Mouse (Mus musculus) hindbrain, embryonic 15.5 days (tissue): ENCODE measurements at regions not wholly inside any gene's neighbourhood (a gene's known extent, or its start where the extent isn't known, plus 50 kb on each side); places are given as distances from the start of the nearest gene placed in this dataset.

Source experiments
- ATAC-seq: fragments of 200-750 bp; cut with Nextera tagmentation; 2 replicates; pipeline ENCODE4 v1.8.0; 2017; ENCODE audit warnings: low read depth, moderate number of reproducible peaks, moderate TSS enrichment; ENCODE audit not compliant: low FRiP score
- H3K27ac ChIP-seq: fragments of 300-500 bp; sonication (generic); replicated peaks from 2 replicates; pipeline ENCODE4 v1.5.1; 2015; ENCODE audit warnings: mild to moderate bottlenecking, inconsistent platforms
- H3K27me3 ChIP-seq: fragments of 300-500 bp; sonication (generic); 2 replicates; pipeline ENCODE4 v1.6.1; 2015; ENCODE audit warnings: control low read depth, inconsistent platforms
- H3K36me3 ChIP-seq: fragments of 300-500 bp; sonication (generic); 2 replicates; pipeline ENCODE4 v1.6.1; 2015; ENCODE audit warnings: control low read depth, inconsistent platforms
- H3K4me1 ChIP-seq: fragments of 300-500 bp; sonication (generic); replicated peaks from 2 replicates; pipeline ENCODE4 v1.6.1; 2015; ENCODE audit warnings: control low read depth, inconsistent platforms
- H3K4me2 ChIP-seq: fragments of 300-500 bp; sonication (generic); 2 replicates; pipeline ENCODE4 v1.6.1; 2015; ENCODE audit warnings: moderate library complexity, mild to moderate bottlenecking, inconsistent platforms
- H3K4me3 ChIP-seq: fragments of 300-500 bp; sonication (generic); 2 replicates; pipeline ENCODE4 v1.5.1; 2015; ENCODE audit warnings: mild to moderate bottlenecking, inconsistent platforms
- H3K9ac ChIP-seq: fragments of 300-500 bp; sonication (generic); 2 replicates; pipeline ENCODE4 v1.6.1; 2015; ENCODE audit warnings: inconsistent platforms
- H3K9me3 ChIP-seq: fragments of 300-500 bp; sonication (generic); 2 replicates; pipeline ENCODE4 v1.6.1; 2016; ENCODE audit warnings: control low read depth, inconsistent platforms
- WGBS: fragments of 180-500 bp; shearing (Covaris S2); methylation state at CpG from one replicate; pipeline ENCODE4 v1.1.7; 2015; 5-methylcytosine and 5-hydroxymethylcytosine counted together

DNA sequence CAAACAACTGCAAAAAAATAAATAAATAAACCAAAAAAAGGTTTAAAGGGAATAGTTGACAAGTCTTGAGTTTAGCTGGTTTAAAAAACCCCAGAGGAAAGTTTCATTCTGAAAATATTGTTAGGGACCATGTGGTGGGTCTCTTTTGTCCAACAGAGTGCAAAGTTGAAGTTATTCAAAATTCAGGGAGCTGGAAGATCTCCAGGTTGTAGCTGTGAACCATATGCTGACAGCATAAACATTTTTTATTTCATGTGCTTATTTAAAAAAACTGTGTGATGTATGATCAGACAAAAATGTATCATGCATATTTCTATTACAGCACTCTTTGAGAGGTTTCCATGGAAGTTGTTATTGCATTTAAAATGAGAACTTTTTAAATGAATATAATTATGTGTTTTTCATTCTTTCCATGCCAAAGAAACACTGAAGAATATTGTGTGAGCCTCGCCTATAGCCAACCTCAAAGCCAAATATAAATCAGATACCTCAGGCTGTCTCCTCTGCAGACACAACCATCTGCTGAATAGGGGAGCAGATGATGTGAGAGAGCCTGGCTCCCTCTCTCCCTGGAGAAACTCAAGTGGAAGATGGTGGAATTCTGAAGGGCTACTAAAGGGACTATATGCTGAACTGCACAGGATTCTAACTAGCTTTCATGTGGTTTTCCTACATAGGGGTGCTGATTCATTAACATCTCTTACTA, 413.4 kb upstream of the Impad1 start:
- ATAC-seq, result no peak
- H3K27me3 ChIP-seq, result no peaks in the 10 kb centered on the region
- H3K4me3 ChIP-seq, result no peak overlapping the region
- WGBS, result 65% methylated on average over 1 of the region's 1 CpGs
- no peak overlapping the region for H3K9ac ChIP-seq
- H3K4me2 ChIP-seq, result no peak overlapping the region
- no peaks in the 10 kb centered on the region; the same call in 1 of the 2 replicates for H3K4me1 ChIP-seq
- no peaks in the 10 kb centered on the region for H3K36me3 ChIP-seq
- no peaks in the 10 kb centered on the region for H3K9me3 ChIP-seq
- H3K27ac ChIP-seq, result no peak overlapping the region

DNA sequence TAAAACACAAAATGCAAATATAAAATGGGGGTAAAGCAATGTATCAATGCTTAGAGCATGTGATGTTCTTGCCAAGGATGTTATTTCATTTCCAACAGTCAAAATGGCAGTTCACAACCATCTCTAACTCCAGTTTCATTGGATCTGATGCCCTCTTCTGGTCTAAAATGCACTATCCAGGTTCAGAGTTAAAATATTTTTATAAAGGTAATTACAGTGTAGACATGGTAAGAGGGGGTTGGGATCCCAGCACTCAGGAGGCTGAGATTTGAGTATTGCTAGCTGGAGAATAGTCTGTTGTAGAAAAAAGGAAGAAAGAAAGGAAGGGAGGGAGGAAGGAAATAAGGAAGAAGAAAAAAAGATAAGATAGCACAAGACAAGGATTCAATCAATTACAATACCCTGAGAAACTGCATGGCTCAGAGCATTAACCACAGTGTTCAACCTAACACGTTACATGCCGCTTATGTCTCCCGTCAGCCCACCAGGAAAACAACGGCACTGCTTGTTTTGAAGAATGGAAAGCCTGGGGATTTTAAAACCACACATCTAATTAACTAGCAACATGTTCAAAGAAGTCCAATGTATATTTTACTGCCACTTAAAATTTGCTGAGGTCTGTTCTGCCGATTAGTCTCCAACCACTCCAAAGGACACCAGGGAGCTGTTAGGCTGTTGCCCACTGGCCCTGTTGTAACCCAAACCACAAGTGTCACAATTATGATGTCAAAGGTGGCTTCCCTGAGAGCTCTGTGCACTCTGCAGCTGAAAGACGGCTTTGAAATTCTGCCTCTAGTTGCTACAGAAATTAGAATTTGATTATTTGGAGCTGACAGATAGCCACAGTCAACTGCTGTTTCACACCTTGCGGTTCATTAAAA, 412.4 kb upstream of the Impad1 start:
- no peak overlapping the region for H3K4me2 ChIP-seq
- no peaks in the 10 kb centered on the region for H3K9me3 ChIP-seq
- ATAC-seq, result 0 out of 2 replicates have a peak, but pooled peaks have one; percentile 63
- no peak overlapping the region for H3K4me3 ChIP-seq
- H3K36me3 ChIP-seq, result no peaks in the 10 kb centered on the region
- 52% methylated on average over 7 of the region's 7 CpGs for WGBS
- no peak overlapping the region for H3K27ac ChIP-seq
- H3K9ac ChIP-seq, result no peak overlapping the region
- H3K27me3 ChIP-seq, result no peaks in the 10 kb centered on the region
- H3K4me1 ChIP-seq, result no peaks in the 10 kb centered on the region; the same call in 1 of the 2 replicates

DNA sequence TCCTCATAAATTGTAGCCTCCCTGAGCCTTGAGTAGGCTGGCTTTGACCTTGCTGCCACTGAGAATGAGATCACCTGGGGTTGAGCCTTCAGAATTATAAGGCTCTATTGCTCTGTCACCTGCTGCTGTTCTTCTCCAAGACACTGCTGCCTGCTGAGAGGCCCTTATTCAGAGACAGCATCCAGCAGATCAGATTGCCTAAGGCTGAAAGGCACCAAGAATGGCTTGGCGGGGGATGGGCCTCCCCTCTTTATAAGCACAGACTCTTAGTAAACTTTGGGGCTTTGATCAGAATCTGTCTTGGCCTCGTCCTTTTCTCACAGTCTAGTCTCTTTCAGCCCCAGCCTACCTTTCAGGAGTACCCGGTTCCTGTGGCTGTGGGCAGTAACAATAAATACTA, 401.1 kb upstream of the Impad1 start:
- 14% methylated on average over 3 of the region's 3 CpGs for WGBS
- H3K9me3 ChIP-seq, result no peaks in the 10 kb centered on the region
- H3K27me3 ChIP-seq, result no peaks in the 10 kb centered on the region
- no peak overlapping the region for H3K4me2 ChIP-seq
- H3K36me3 ChIP-seq, result no peaks in the 10 kb centered on the region
- no peak for ATAC-seq
- H3K27ac ChIP-seq, result no peak overlapping the region
- no peaks in the 10 kb centered on the region for H3K4me1 ChIP-seq
- no peak overlapping the region for H3K9ac ChIP-seq
- no peak overlapping the region for H3K4me3 ChIP-seq

DNA sequence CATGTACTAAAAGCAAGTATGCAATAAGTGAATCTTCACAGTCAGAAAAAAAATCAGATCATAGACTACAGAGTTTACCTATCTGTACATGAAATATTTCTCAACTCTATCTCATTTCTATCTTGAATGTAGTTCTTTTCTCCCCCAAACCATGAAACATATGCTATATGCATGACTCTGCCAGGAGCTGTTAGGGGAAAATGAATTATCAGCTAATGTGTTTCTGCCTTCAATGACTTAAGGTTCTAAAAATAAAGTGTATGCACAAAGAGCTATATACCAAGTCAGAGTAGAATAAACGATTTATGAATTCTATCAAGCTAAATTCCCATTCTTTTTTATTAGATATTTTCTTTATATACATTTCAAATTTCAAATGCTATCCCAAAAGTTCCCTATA, 388.4 kb upstream of the Impad1 start:
- WGBS, result 73% methylated on average over 1 of the region's 1 CpGs
- no peaks in the 10 kb centered on the region for H3K9me3 ChIP-seq

DNA sequence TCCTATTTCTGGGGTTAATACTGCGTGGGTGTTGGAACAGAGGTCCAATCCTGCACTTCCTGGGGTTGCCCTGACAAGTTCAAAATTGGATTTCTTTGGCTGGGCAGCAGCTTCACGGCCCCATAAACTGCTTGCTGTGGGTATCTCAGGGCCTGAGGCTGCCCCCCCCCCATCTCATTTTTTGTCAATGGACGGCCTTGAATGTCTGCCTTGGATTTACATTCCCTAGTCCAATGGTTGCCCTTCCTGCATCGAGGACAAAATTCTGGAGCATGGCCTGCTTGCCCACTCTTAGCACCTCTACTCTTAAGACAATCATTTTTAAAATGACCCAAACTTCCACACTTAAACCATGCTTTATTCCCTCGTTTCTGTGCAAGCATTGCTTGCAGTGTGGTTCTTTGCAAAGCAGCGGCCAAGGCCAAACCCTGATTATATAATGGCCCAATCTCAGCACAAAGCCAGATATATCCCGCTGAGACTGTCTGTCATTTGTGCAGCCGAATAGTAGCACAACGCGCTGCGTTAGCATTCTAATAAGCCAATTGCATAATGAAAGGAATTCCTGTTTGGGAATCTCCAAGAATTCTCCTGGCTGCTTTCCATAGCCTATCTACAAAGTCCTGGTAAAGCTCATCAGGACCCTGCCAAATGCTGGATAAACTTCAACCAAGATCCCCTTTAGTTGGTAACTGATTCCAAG, 386.0 kb upstream of the Impad1 start:
- WGBS, result 46% methylated on average over 11 of the region's 11 CpGs
- H3K4me2 ChIP-seq, result no peak overlapping the region
- no peak overlapping the region for H3K9ac ChIP-seq
- peak; percentile 73; the same call in 1 of the 2 replicates for ATAC-seq
- H3K4me1 ChIP-seq, result peaks cover 3% of the 10 kb centered on the region; the same call in 1 of the 2 replicates
- H3K27ac ChIP-seq, result no peak overlapping the region
- no peaks in the 10 kb centered on the region for H3K9me3 ChIP-seq
- no peaks in the 10 kb centered on the region for H3K36me3 ChIP-seq
- no peaks in the 10 kb centered on the region for H3K27me3 ChIP-seq
- no peak overlapping the region for H3K4me3 ChIP-seq

More for the DNA sequence above, 388.4 kb upstream of the Impad1 start:
- Histone ChIP-seq H3K9ac (no peak overlapping the region), H3K27ac (no peak overlapping the region), H3K4me2 (no peak overlapping the region), H3K4me3 (no peak overlapping the region), H3K27me3 (no peaks in the 10 kb centered on the region), H3K4me1 (peaks cover 3% of the 10 kb centered on the region; the same call in 1 of the 2 replicates), H3K36me3 (no peaks in the 10 kb centered on the region)
- no peak for ATAC-seq

DNA sequence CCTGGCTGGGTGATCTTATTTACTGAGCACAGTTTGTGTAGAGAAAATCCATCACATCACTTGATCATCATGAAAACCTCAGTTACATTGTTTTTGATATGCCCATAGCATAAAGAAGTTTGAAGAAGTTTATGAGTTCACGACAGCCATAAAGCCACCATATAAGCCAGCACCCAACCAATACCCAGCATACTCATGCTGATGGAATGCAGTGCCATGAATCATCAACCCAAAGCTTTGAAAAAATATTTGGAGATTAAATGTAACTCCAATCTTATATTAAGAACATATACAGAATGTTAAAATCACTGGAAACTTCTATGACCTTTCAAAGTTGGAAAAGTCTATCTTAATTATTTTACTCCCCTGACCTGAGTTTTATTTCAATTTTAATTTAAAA, 372.1 kb upstream of the Impad1 start:
- Histone ChIP-seq H3K27me3 (no peaks in the 10 kb centered on the region), H3K9me3 (no peaks in the 10 kb centered on the region), H3K36me3 (no peaks in the 10 kb centered on the region), H3K4me1 (no peaks in the 10 kb centered on the region), H3K4me2 (no peak overlapping the region), H3K4me3 (no peak overlapping the region), H3K27ac (no peak overlapping the region), H3K9ac (no peak overlapping the region)
- ATAC-seq, result no peak
- WGBS, result 91% methylated on average over 1 of the region's 1 CpGs

DNA sequence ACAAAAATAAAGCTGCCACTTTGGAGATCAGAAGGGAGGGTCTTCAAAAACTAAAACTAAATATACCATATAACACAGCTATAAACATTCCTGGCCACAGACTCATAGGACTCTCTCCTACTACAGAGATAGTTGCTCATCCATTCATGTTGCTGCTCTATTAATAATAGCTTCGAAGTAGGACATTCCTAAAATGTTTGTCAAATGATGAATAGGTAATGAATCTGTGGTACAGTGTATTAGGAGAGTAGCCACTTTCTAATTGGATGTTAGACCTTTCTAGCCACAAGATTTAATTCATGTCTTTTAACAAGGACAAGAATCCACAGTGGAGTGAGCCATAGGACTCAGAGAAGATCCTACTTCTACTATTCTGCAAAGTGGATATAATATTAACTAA, 367.8 kb upstream of the Impad1 start:
- 65% methylated on average over 1 of the region's 1 CpGs for WGBS
- no peak for ATAC-seq
- no peak overlapping the region for H3K4me3 ChIP-seq
- H3K36me3 ChIP-seq, result no peaks in the 10 kb centered on the region
- no peaks in the 10 kb centered on the region for H3K9me3 ChIP-seq
- H3K4me2 ChIP-seq, result no peak overlapping the region
- no peaks in the 10 kb centered on the region for H3K4me1 ChIP-seq
- H3K27ac ChIP-seq, result no peak overlapping the region
- H3K27me3 ChIP-seq, result no peaks in the 10 kb centered on the region
- H3K9ac ChIP-seq, result no peak overlapping the region

DNA sequence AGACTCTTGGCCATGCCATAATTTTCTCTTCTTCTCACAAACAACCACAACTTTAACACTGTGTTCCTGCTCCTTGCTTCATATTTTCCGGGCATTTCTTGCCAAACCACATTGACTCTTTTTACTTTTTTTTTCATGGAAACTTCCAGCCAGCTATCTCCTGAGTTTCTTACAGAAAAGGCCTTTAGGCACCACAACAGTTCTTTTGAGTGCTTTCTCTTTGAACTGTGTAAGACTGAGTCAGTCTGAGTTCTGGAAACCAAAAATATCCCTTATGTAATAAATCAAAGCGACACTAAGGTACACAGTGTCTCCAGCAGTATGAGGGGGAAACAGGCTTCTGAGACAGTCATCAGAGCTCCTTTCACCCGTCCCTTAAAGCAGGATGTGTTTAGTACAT, 337.6 kb upstream of the Impad1 start:
- whole genome bisulfite sequencing, result 65% methylated on average over 3 of the region's 3 CpGs
- ATAC-seq, result no peak

DNA sequence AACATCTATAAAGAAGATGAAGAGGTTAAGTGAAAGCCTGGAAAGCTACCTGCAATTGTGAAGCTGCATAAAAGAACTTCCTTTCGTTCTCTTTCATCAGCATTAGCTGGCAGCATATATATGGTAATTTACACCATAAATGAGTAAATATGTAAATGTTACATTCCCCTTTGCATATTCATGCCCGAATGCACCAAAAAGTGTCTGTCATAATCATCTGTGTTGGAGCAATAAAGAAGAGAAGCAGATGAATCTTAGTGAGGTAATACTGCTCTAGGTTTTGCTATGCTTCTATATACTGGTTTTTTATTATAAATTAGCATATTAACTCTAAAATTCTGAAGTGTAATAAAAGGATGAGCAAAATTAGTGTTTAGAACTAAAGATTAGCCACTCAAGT, 332.9 kb upstream of the Impad1 start:
- H3K27ac ChIP-seq, result no peak overlapping the region
- no peak overlapping the region for H3K4me3 ChIP-seq
- H3K4me1 ChIP-seq, result no peaks in the 10 kb centered on the region
- 71% methylated on average over 2 of the region's 2 CpGs for WGBS
- H3K27me3 ChIP-seq, result no peaks in the 10 kb centered on the region
- H3K4me2 ChIP-seq, result no peak overlapping the region
- no peaks in the 10 kb centered on the region for H3K36me3 ChIP-seq
- H3K9ac ChIP-seq, result no peak overlapping the region
- ATAC-seq, result no peak
- no peaks in the 10 kb centered on the region for H3K9me3 ChIP-seq

More for the DNA sequence above, 337.6 kb upstream of the Impad1 start:
- no peaks in the 10 kb centered on the region for H3K27me3 ChIP-seq
- no peak overlapping the region for H3K4me3 ChIP-seq
- no peaks in the 10 kb centered on the region for H3K4me1 ChIP-seq
- H3K27ac ChIP-seq, result no peak overlapping the region
- H3K9ac ChIP-seq, result no peak overlapping the region
- H3K9me3 ChIP-seq, result no peaks in the 10 kb centered on the region
- no peak overlapping the region for H3K4me2 ChIP-seq
- H3K36me3 ChIP-seq, result no peaks in the 10 kb centered on the region

DNA sequence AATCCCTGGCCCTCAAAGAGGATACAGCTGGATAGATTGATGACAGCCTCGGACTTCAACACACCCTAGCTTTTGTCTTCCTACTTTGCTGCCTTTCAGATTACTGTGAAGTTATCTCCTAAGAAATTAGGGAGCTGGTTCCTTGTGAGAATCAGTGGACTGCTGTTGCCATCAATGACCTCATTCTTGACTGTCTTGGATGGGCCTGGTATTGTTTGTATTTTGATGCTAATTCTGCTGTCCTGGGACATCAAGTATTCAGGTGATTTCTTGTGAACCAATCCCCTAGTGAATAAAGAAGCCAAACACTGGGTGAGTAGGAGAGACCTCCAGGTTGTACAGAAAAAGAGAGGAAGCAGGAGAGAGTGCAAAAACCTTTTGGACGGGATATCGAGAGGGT, 305.3 kb upstream of the Impad1 start:
- H3K4me1 ChIP-seq, result no peaks in the 10 kb centered on the region
- H3K4me2 ChIP-seq, result no peak overlapping the region

DNA sequence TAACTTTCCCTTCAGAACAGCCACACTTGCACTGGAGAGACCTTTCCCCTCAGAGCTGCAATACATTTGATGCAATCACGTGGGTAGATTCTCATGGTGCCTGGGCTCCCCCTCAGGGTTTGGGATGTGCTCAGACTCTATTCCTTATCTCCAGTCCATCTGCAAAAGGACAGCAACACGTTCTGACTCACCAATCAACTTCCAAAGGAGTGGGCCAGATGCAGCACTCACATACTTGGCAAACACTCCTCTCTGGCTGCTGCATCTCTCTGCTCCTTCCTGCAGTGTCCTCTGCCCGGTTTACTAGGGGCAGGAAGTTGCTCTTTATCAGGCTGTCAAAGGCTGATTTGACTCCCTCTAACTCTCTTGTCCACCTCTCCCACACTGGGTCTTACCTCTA, 285.6 kb upstream of the Impad1 start:
- Histone ChIP-seq H3K4me3 (no peak overlapping the region), H3K4me2 (no peak overlapping the region), H3K4me1 (no peaks in the 10 kb centered on the region), H3K27ac (no peak overlapping the region), H3K9me3 (no peaks in the 10 kb centered on the region), H3K27me3 (no peaks in the 10 kb centered on the region), H3K9ac (no peak overlapping the region), H3K36me3 (no peaks in the 10 kb centered on the region)
- no peak for ATAC-seq
- 60% methylated on average over 3 of the region's 3 CpGs for WGBS

More for the DNA sequence above, 305.3 kb upstream of the Impad1 start:
- Histone ChIP-seq H3K36me3 (no peaks in the 10 kb centered on the region), H3K27me3 (no peaks in the 10 kb centered on the region), H3K9me3 (no peaks in the 10 kb centered on the region), H3K9ac (no peak overlapping the region), H3K27ac (no peak overlapping the region), H3K4me3 (no peak overlapping the region)
- no peak for ATAC-seq
- WGBS, result 87% methylated on average over 3 of the region's 3 CpGs

DNA sequence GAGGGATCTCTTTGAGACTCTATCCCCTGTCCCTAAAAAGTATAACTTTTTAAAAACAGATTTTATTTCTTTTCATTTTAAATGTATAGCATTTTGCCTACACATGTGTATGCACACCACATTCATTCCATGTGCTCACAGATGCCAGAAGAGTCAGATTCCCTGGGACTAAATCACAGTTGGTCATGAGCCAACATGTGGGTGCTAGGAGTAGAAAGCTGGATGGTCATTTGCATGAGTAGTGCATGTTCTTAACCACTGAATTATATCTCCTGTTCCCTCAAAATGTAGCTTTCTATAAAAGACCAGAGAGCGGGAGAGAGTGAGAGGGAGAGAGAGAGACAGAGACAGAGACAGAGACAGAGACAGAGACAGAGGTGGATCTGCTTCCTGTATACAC, 281.6 kb upstream of the Impad1 start:
- H3K9ac ChIP-seq, result no peak overlapping the region
- WGBS, result 100% methylated on average over 1 of the region's 1 CpGs
- H3K9me3 ChIP-seq, result no peaks in the 10 kb centered on the region
- no peaks in the 10 kb centered on the region for H3K4me1 ChIP-seq
- ATAC-seq, result no peak
- H3K27me3 ChIP-seq, result no peaks in the 10 kb centered on the region
- no peak overlapping the region for H3K4me3 ChIP-seq
- H3K27ac ChIP-seq, result no peak overlapping the region
- H3K4me2 ChIP-seq, result no peak overlapping the region
- no peaks in the 10 kb centered on the region for H3K36me3 ChIP-seq
